8 mouse cellular contexts compared by ENCODE assay signal in the genomic region with DNA sequence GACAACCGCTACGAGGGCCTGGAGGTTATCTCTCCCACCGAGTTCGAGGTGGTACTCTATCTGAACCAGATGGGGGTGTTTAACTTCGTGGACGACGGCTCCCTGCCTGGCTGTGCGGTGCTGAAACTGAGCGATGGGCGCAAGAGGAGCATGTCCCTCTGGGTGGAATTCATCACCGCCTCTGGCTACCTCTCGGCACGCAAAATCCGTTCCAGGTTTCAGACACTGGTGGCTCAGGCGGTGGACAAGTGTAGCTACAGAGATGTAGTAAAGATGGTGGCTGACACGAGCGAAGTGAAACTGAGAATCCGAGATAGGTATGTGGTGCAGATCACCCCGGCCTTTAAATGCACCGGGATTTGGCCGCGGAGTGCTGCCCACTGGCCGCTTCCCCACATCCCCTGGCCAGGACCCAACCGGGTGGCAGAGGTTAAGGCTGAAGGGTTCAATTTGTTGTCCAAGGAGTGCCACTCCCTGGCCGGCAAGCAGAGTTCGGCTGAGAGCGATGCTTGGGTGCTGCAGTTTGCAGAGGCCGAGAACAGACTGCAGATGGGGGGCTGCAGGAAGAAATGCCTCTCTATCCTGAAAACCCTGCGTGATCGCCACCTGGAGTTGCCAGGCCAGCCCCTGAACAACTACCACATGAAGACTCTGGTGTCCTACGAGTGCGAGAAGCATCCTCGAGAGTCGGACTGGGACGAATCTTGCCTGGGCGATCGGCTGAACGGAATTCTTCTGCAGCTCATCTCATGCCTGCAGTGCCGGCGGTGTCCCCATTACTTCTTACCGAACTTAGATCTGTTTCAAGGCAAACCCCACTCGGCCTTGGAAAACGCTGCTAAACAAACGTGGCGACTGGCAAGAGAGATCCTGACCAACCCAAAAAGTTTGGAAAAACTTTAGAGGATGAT. TPM values are rescaled to one million over a fixed set of nuclear protein-coding genes. Genes with fewer than 3 reads are reported as not detected.
A peak's percentile ranks its signal among the peaks of the same experiment; 100 is the strongest.
DNase-seq lines count a peak whose midpoint lies in the region; ATAC-seq lines count a peak whose summit lies in the region.

No protein-coding gene starts in this region.

- H3K9ac ChIP-seq in heart, embryonic 15.5 days = no peak overlapping the region
- peak overlapping the region; percentile 85 for H3K9ac ChIP-seq in limb, embryonic 11.5 days (ENCODE audit: low read length)
- H3K9ac ChIP-seq in midbrain, embryonic 16.5 days (ENCODE audit: low read depth, low read length) = peak overlapping the region; percentile 87

- under 1% methylated on average over 45 of the region's 45 CpGs for WGBS in embryonic facial prominence, embryonic 10.5 days
- 19% methylated on average over 45 of the region's 45 CpGs for WGBS in heart, embryonic 15.5 days
- 0% methylated on average over 45 of the region's 45 CpGs for WGBS in limb, embryonic 11.5 days
- 14% methylated on average over 45 of the region's 45 CpGs for WGBS in midbrain, embryonic 16.5 days

- H3K27ac ChIP-seq in embryonic facial prominence, embryonic 10.5 days (replicated peaks) = peak overlapping the region; percentile 93
- H3K27ac ChIP-seq in heart, embryonic 15.5 days = no peak overlapping the region
- peak overlapping the region; percentile 98 for H3K27ac ChIP-seq in limb, embryonic 11.5 days (replicated peaks; ENCODE audit: low read depth, low read length)
- peak overlapping the region; percentile 98 for H3K27ac ChIP-seq in midbrain, embryonic 16.5 days (ENCODE audit: low read length)

- DNase-seq in NIH3T3 (ENCODE audit: low read depth) = peak; percentile 88
- DNase-seq in embryonic facial prominence, embryonic 10.5 days (ENCODE audit: low spot score) = peak; percentile 72
- DNase-seq in limb, embryonic 11.5 days (ENCODE audit: low spot score) = peak; percentile 75
- no peak for DNase-seq in right cerebral cortex, adult 18-20 months
- no peak for DNase-seq in ovary, postnatal 14 days (ENCODE audit: low spot score)

- peaks cover 85% of the 10 kb centered on the region for H3K27me3 ChIP-seq in embryonic facial prominence, embryonic 10.5 days (replicated peaks; ENCODE audit: low read depth, poor library complexity, severe bottlenecking)
- peaks cover 66% of the 10 kb centered on the region for H3K27me3 ChIP-seq in heart, embryonic 15.5 days
- H3K27me3 ChIP-seq in limb, embryonic 11.5 days (ENCODE audit: control insufficient read depth, insufficient read depth, low read length) = peaks cover 4% of the 10 kb centered on the region; the same call in 1 of the 2 replicates
- no peaks in the 10 kb centered on the region for H3K27me3 ChIP-seq in midbrain, embryonic 16.5 days (ENCODE audit: control insufficient read depth, insufficient read depth, low read depth, low read length)

- peak overlapping the region; percentile 73 for H3K4me3 ChIP-seq in embryonic facial prominence, embryonic 10.5 days
- peak overlapping the region; percentile 44 for H3K4me3 ChIP-seq in heart, embryonic 15.5 days
- H3K4me3 ChIP-seq in limb, embryonic 11.5 days (ENCODE audit: low read depth, low read length) = peak overlapping the region; percentile 54
- peak overlapping the region; percentile 51 for H3K4me3 ChIP-seq in midbrain, embryonic 16.5 days (ENCODE audit: low read depth, low read length)

- peaks cover 61% of the 10 kb centered on the region for H3K4me1 ChIP-seq in embryonic facial prominence, embryonic 10.5 days
- H3K4me1 ChIP-seq in heart, embryonic 15.5 days (replicated peaks) = peaks cover 31% of the 10 kb centered on the region
- peaks cover 14% of the 10 kb centered on the region for H3K4me1 ChIP-seq in limb, embryonic 11.5 days (ENCODE audit: control insufficient read depth, insufficient read depth, low read length)
- H3K4me1 ChIP-seq in midbrain, embryonic 16.5 days (ENCODE audit: control insufficient read depth, insufficient read depth, low read length) = peaks cover 17% of the 10 kb centered on the region

- peak; percentile 33 for ATAC-seq in CD4-positive, CD25-positive, alpha-beta regulatory T cell, adult 4 months
- ATAC-seq in heart, embryonic 15.5 days (replicated peaks; ENCODE audit: insufficient number of reproducible peaks, insufficient read depth, low FRiP score, low read depth) = 0 out of 2 replicates have a peak, but pooled peaks have one; percentile 30
- no peak; the same call in 1 of the 2 replicates for ATAC-seq in limb, embryonic 11.5 days (ENCODE audit: insufficient number of reproducible peaks, low FRiP score, low TSS enrichment, low read depth)
- no peak for ATAC-seq in midbrain, embryonic 16.5 days

- no peaks in the 10 kb centered on the region for H3K36me3 ChIP-seq in embryonic facial prominence, embryonic 10.5 days (replicated peaks)
- H3K36me3 ChIP-seq in heart, embryonic 15.5 days = no peaks in the 10 kb centered on the region
- no peaks in the 10 kb centered on the region for H3K36me3 ChIP-seq in limb, embryonic 11.5 days (ENCODE audit: control insufficient read depth, insufficient read depth, low read length)
- H3K36me3 ChIP-seq in midbrain, embryonic 16.5 days (ENCODE audit: control insufficient read depth, insufficient read depth, low read length) = no peaks in the 10 kb centered on the region

- H3K9me3 ChIP-seq in embryonic facial prominence, embryonic 10.5 days = no peaks in the 10 kb centered on the region
- H3K9me3 ChIP-seq in heart, embryonic 15.5 days (replicated peaks) = no peaks in the 10 kb centered on the region
- H3K9me3 ChIP-seq in limb, embryonic 11.5 days (ENCODE audit: control insufficient read depth, low read length) = no peaks in the 10 kb centered on the region
- H3K9me3 ChIP-seq in midbrain, embryonic 16.5 days (replicated peaks; ENCODE audit: control insufficient read depth, low read length, poor library complexity, severe bottlenecking) = no peaks in the 10 kb centered on the region

- peak overlapping the region; percentile 63 for H3K4me2 ChIP-seq in heart, embryonic 15.5 days
- H3K4me2 ChIP-seq in limb, embryonic 11.5 days (ENCODE audit: low read depth, severe bottlenecking) = peak overlapping the region; percentile 73
- peak overlapping the region; percentile 70 for H3K4me2 ChIP-seq in midbrain, embryonic 16.5 days (ENCODE audit: low read length)

RNA-seq across cellular contexts. Expression of a gene that starts 1.1 kb away (rescaled TPM):
- polyA plus RNA-seq in CD4-positive, CD25-positive, alpha-beta regulatory T cell, adult 4 months (2017; shearing (Covaris generic)) = under 1 TPM in 1 of 2 experiments, not detected in 1; 0.28 TPM
- polyA plus RNA-seq in embryonic facial prominence, embryonic 10.5 days (2016; fragmentation: Nextera tagmentation; extraction: Ambion mirVana) = 55.1 and 62.6 TPM in 2 replicates
- 0.34 and 0.91 TPM in 2 replicates for polyA plus RNA-seq in heart, embryonic 15.5 days (2015; fragmentation: Nextera tagmentation; extraction: Ambion mirVana)
- polyA plus RNA-seq in limb, embryonic 11.5 days (2014; fragmentation: Nextera tagmentation; extraction: Ambion mirVana) = 81.1 and 84.6 TPM in 2 replicates
- 136 and 156 TPM in 2 replicates for polyA plus RNA-seq in midbrain, embryonic 16.5 days (2015; fragmentation: Nextera tagmentation; extraction: Ambion mirVana)

Comparison
In these comparisons a context has a peak if more than half of its experiments do, and no peak if none do; other contexts are left out.
1. ATAC-seq: peak in CD4-positive, CD25-positive, alpha-beta regulatory T cell, adult 4 months (single experiment) and heart, embryonic 15.5 days (single experiment); none in limb, embryonic 11.5 days (single experiment) and midbrain, embryonic 16.5 days (single experiment).
2. DNase-seq: peak in NIH3T3 (single experiment), embryonic facial prominence, embryonic 10.5 days (single experiment) and limb, embryonic 11.5 days (single experiment); none in right cerebral cortex, adult 18-20 months (single experiment) and ovary, postnatal 14 days (single experiment).
3. RNA of a gene that starts 1.1 kb away (polyA plus RNA-seq): 136 to 156 TPM in midbrain, embryonic 16.5 days, 81.1 to 84.6 TPM in limb, embryonic 11.5 days and 55.1 to 62.6 TPM in embryonic facial prominence, embryonic 10.5 days; 0.34 to 0.91 TPM in heart, embryonic 15.5 days and 0.28 TPM in CD4-positive, CD25-positive, alpha-beta regulatory T cell, adult 4 months; every median in the first group is over 10 times any median in the second.
4. Peak in every context shown above with its lines, with median percentiles within 50 percentile points of each other: H3K4me3 ChIP-seq and H3K4me2 ChIP-seq.